Mouse (Mus musculus) heart, postnatal 14 days (tissue): Measurements from ENCODE around the gene Scyl2. TPM values are rescaled to one million over a fixed set of nuclear protein-coding genes. Genes with fewer than 3 reads are reported as not detected.
"Not testable (repeated sequence)": the region's sequence is repeated elsewhere in the genome, so short reads cannot be mapped to it uniquely, and the experiment has no call there.

ENCODE experiments used
- DNase-seq, 2 experiments: peaks; one replicate each; pipeline ENCODE4 v3.0.0; 2021 to 2022
- intact Hi-C: fragments of 180-260 bp; cut with DNase I; formaldehyde crosslinking; loops from one replicate; pipeline ENCODE4 v1.15.1; 2025
- long read RNA-seq, 2 experiments: library from polyadenylated mRNA; stranded (forward); transcript quantifications; one replicate each; pipeline ENCODE4 v2.0.0; 2021
- total RNA-seq, 2 experiments: library from RNA; stranded (reverse); gene quantifications; 2 replicates each; pipeline ENCODE4 v1.2.3; 2021

Gene Scyl2
- total RNA-seq, result 10 to 100 TPM; 17.8 to 18.9 TPM
- long read RNA-seq, experiment 1, full-length matches to known transcripts, result 4 of 6 reads
- long read RNA-seq, experiment 1, partial matches to known transcripts, result 1 of 6 reads
- long read RNA-seq, experiment 1, other reads (novel, unspliced or antisense), result 1 of 6 reads
- long read RNA-seq, experiment 2, full-length matches to known transcripts, result 3 of 4 reads
- long read RNA-seq, experiment 2, partial matches to known transcripts, result 1 of 4 reads
- long read RNA-seq, experiment 2, other reads (novel, unspliced or antisense), result 0 of 4 reads

DNA sequence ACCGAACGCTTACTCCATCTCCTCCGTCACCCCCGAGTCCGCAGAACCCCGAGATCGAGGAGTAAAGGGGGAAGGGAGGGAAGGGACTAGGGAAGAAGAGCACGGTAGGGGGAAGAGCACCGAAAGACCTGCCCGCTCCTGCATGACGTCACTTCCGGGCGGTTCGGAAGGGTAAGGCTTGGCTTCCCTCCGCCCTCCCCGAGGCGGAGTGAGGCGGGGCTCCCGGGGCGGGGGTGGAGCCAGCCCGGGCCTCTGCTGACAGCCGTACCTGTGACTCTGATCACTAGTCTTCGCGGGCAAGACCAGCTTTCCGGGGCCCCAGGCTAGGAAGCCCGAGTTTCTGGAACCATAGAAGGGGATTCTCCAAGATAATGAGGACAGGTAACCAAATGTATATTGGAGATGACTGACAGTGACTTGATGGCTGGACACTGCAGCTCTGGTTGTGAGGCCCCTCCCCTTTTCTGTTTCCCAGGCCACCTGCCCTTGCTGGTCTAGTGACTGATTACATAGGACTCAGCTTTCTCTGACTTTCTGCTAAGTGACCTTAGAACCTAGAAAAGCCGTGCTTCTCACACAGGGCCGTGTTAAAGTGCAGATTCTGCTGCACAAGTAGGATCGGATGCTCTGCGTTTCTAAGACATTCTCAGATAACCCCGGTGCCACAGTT lies at the start of gene Scyl2:
TSS of gene Scyl2 (minus strand) at position 147 of the 670 bp plus-strand sequence.
- intact Hi-C loops, result loop anchor here (5.0 kb wide), 1 partner anchor 46 kb away; the partner anchor contains the start of gene Actr6
- peak; percentile 95 to 96 for DNase-seq

GRCm38 (mm10) chr10:89732001-89732794 lies 46.1 kb upstream of the Scyl2 start, which contains the start of gene Actr6:
Gene Actr6, minus strand, starts transcription at chr10:89732295.
- intact Hi-C loops, result loop anchor here (5.0 kb wide), 1 partner anchor 45 kb away; the partner anchor contains the start of gene Scyl2
- DNase-seq, result peak; percentile 90 to 95

DNA sequence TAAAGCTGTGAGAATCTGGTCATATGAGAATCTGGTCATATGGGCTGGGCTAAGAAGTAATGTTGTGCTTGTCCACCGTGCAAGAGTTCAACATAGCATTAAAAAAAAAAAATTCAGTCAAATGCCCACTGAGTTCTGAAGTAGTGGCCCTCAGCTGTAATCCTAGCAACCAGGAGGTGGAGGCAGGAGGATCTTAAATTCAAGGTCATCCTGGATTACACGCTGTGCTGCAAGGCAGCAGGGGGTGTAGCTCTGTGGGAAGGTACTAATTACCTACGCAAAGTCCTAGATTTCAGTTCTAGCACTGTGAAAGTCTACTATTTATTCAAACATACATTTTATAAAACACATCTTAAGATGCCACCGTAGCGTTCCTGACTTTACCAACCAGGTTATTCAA lies 45.3 kb upstream of the Scyl2 start:
- intact Hi-C loops, result loop anchor here (5.0 kb wide), 1 partner anchor 44 kb away; the partner anchor contains the start of gene Scyl2
- DNase-seq, result no peak

- no peak for DNase-seq
- intact Hi-C loops, result loop anchor here (5.0 kb wide), 1 partner anchor 43 kb away; the partner anchor contains the start of gene Scyl2
These were observed 44.3 kb upstream of the Scyl2 start for GRCm38 (mm10) chr10:89730386-89730785.

GRCm38 (mm10) chr10:89722247-89723195 lies 36.4 kb upstream of the Scyl2 start:
- intact Hi-C loops, result no loop called here
- no peak for DNase-seq

DNA sequence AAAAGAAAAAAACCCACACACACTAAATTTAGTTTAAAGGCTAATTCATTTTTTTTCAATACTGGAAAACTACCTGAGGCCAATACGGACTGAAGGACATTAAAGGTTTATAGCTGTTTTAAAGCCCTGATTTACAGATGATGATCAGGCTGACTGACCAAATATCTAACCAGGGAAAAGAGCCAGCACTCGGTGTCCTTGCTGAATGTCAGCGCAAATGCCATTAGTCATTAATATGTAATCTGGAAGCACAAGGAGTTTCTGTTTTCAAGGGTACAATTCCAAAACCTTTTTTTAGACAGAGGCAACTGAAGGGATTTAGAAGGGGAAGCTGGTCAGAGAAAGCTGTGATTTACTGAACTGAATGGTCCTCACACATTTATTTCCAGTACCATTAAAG lies 34.7 kb upstream of the Scyl2 start:
- DNase-seq, result no peak
- intact Hi-C loops, result no loop called here

GRCm38 (mm10) chr10:89720252-89720651 lies 34.2 kb upstream of the Scyl2 start:
- DNase-seq, result no peak
- intact Hi-C loops, result no loop called here

DNA sequence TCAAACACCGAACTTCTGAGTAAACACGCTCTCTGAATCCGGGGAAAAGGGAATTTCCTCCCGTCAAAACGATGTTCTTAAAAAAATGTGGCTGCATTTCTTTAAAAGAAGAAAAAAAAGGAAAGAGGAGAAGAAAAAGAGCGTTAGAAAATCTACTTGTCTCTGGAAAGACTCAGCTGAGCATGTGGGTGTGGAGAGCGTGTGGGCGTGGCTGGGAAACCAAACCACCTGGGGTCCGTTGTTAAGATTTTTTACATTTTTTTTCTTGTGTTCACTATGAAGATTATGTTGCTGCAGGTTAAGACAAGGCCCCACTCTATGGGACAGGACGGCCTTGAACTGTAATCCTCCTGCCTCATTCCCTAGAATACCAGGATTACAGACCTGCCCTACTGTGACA lies 28.8 kb upstream of the Scyl2 start:
- intact Hi-C loops, result no loop called here
- no peak for DNase-seq

DNA sequence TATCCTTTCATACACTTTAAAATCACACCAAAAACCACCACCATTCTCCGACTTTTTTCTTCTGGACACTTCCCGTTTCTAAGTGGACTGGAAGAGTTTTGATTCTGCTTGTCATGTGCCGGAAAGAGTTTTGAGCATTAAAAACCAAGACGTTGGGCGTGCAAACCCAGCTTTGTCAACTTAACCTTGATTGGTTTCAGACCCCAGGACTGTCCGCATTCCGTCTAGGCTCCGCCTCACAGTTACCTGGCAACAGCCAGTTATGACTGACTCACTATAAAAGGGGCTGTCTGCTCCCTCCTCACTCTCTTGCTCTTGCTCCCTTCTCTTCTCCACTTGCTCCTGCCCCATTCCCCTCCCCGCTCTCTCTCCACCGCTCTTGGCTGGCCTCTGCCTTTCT lies 22.6 kb upstream of the Scyl2 start:
- intact Hi-C loops, result no loop called here
- no peak for DNase-seq

DNA sequence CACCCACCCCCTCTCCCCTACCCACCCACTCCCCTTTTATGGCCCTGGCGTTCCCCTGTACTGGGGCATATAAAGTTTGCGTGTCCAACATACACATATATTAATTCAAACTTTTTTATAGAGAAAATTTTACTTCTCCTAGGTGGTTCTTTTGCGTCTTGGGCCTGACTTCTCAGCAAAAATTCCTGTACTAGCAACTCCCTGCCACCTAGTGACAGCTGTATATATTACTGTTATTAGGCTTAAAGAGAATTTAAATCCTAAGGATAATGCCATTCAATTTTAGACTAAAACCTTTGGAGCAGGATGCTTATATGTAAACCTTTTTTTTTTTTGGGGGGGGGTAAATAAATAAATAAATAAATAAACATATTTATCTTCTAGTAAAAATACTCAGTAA lies 21.3 kb upstream of the Scyl2 start:
- intact Hi-C loops, result no loop called here
- no peak for DNase-seq

DNA sequence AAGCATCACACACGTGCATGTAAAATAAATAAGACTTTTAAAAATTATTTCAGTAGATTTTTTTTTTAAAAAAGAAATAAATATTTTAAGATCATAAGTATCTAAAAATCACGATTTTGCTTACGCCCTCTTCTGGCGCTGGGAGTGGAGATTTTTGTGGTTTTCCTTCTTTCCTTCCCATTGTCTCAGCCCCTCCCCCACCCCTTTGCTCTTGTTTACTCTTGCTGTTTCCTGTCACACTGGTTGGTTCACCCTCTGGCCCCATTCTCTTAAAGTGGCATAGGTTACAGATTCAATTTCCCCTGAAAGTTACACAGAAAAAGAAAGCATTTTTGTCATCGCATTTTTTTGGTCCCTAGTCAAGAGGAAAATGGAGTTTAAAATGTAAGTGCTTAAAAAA lies 17.0 kb upstream of the Scyl2 start:
- intact Hi-C loops, result no loop called here
- DNase-seq, result no peak

- no peak for DNase-seq
- intact Hi-C loops, result no loop called here
These were observed 11.9 kb upstream of the Scyl2 start for GRCm38 (mm10) chr10:89697956-89698355.

GRCm38 (mm10) chr10:89696270-89696669 lies 10.2 kb upstream of the Scyl2 start:
- intact Hi-C loops, DNase-seq: not testable (repeated sequence)

DNA sequence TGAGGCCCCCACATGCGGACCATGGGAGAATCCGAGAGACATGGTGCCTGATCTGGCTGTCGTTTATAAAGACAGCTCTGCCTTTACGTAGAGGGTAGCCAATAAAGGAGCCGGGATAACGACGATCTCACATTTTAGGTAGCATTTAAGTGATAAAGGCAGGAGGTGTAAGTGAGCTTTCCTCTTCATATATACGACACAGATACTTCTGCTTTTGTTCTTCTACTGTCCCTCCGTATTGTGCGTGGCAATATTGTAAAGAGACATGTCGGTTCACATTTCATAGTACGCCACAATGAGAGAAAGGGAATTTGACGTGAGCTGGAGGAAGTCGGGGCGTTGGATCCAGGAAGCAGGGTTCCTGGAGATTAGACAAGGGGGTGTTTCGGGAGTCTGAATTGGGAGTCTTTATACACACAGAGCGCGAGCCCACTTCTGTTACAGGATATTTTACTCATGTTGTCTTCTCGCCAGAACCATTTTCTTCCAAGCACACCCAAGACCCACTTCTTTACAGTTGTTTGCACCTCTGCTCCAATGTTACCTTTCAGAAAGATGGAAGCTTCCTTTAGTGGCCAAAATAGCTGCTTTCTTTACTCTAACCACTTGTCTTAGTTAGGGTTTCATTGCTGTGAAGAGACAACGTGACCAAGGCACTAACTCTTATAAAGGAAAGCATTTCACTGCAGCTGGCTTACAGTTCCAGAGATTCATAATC lies 9.3 kb upstream of the Scyl2 start:
- DNase-seq, result no peak
- intact Hi-C loops, result no loop called here

DNA sequence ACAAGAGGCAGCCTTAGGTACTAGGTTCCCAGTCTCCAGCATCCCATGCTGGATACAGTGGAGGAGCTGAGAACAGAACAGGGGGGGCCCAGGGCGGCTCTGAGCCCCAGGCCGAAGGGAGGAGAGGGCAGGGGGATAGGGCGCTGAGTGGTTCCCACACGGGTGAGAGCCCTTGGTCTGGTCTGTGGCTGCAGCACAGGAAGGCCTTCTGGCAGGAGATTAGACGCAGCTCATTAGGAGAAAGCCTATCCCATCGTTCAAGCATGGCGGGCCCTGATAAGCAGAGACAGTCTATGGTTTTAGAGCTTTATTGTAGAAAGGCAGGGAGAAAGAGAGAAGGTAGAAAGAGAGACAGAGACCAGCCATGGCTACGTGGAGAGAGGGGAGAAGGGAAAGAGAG lies 3.9 kb upstream of the Scyl2 start:
- intact Hi-C loops, result no loop called here
- DNase-seq, result no peak

GRCm38 (mm10) chr10:89687455-89687854 lies 1.4 kb upstream of the Scyl2 start:
- DNase-seq, result no peak
- intact Hi-C loops, result loop anchor here (5.0 kb wide), 1 partner anchor 45 kb away; the partner anchor contains the start of gene Actr6

GRCm38 (mm10) chr10:89685391-89686138 lies 520 bp downstream of the Scyl2 start:
- peak in 1 of 2 experiments; percentile 21 for DNase-seq

DNA sequence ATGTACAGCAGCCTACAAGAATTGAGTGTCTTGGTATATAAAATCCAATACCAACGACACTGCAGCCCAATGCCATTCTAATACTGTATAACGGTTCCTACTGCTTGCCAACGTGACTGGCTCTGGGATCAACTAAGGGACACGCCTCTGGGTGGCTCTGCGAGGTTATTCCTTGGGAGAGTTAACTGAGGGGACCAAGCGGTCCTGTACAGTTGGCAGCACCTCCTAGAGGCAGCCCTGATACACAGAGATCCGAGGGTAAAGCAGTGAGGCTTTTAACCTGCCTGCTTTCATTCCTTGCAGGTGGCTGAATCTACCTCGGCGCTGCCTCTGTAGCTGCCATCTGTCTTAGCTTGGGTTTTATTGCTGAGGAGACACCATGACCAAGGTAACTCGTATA lies 3.1 kb downstream of the Scyl2 start:
- intact Hi-C loops, result no loop called here
- no peak for DNase-seq

More at GRCm38 (mm10) chr10:89685391-89686138, 520 bp downstream of the Scyl2 start:
- intact Hi-C loops, result loop anchor here (5.0 kb wide), 1 partner anchor 47 kb away; the partner anchor contains the start of gene Actr6
